Mouse (Mus musculus) liver, embryonic 14.5 days (tissue): ENCODE measurements at regions not wholly inside any gene's neighbourhood (a gene's known extent, or its start where the extent isn't known, plus 50 kb on each side); places are given as distances from the start of the nearest gene placed in this dataset.

Source experiments
- ATAC-seq: fragments of 200-750 bp; cut with Nextera tagmentation; 2 replicates; pipeline ENCODE4 v1.8.0; 2017; ENCODE audit warnings: moderate number of reproducible peaks, mild to moderate bottlenecking, moderate library complexity; ENCODE audit not compliant: insufficient read depth
- DNase-seq, 3 experiments: peaks; one replicate each; pipeline ENCODE4 v3.0.0-alpha.2; 2012 to 2013; ENCODE audit warnings: low read depth in 3 of 3, low spot score in 3 of 3
- H3K27ac ChIP-seq: fragments of 300-500 bp; sonication (generic); 2 replicates; pipeline ENCODE4 v1.5.1; 2014; ENCODE audit warnings: moderate library complexity, mild to moderate bottlenecking, control low read depth, inconsistent platforms
- H3K27me3 ChIP-seq: fragments of 300-500 bp; sonication (generic); 2 replicates; pipeline ENCODE4 v1.6.1; 2014; ENCODE audit warnings: mild to moderate bottlenecking, low read length, moderate library complexity; ENCODE audit not compliant: control insufficient read depth, insufficient read depth
- H3K36me3 ChIP-seq: fragments of 300-500 bp; sonication (generic); replicated peaks from 2 replicates; pipeline ENCODE4 v1.6.1; 2014; ENCODE audit warnings: low read depth; ENCODE audit not compliant: control insufficient read depth, insufficient read depth
- H3K4me1 ChIP-seq, 2 experiments: fragments of 200-500 bp in 1 of 2; fragments of 300-500 bp in 1 of 2; sonication (generic) in 1 of 2; replicated peaks; 2 replicates each; pipeline ENCODE4 v1.6.1; 2012 to 2014; ENCODE audit warnings: antibody characterized with exemption in 1 of 2, inconsistent platforms in 1 of 2, low read length in 1 of 2; ENCODE audit not compliant: control insufficient read depth in 2 of 2, insufficient read depth in 2 of 2
- H3K4me2 ChIP-seq: fragments of 300-500 bp; sonication (generic); 2 replicates; pipeline ENCODE4 v1.6.1; 2014; ENCODE audit warnings: low read depth, mild to moderate bottlenecking, control low read depth, moderate library complexity
- H3K4me3 ChIP-seq, 2 experiments: fragments of 200-500 bp in 1 of 2; fragments of 300-500 bp in 1 of 2; sonication (generic) in 1 of 2; 2 replicates each; pipeline ENCODE4 v1.5.1; 2012 to 2014; ENCODE audit warnings: low read depth in 2 of 2, low read length in 2 of 2, mild to moderate bottlenecking in 2 of 2, control low read depth in 1 of 2, inconsistent platforms in 1 of 2, moderate library complexity in 1 of 2; ENCODE audit not compliant: insufficient read depth in 1 of 2
- H3K9ac ChIP-seq: fragments of 300-500 bp; sonication (generic); replicated peaks from 2 replicates; pipeline ENCODE4 v1.6.1; 2014; ENCODE audit warnings: mild to moderate bottlenecking, control low read depth, moderate library complexity
- H3K9me3 ChIP-seq: fragments of 300-500 bp; sonication (generic); 2 replicates; pipeline ENCODE4 v1.6.1; 2016; ENCODE audit warnings: low read length, mixed read lengths; ENCODE audit not compliant: control insufficient read depth
- CTCF ChIP-seq: IDR thresholded peaks from 2 replicates; pipeline ENCODE4 v1.5.1; 2016; ENCODE audit warnings: antibody characterized with exemption, low read depth, control low read depth
- EP300 ChIP-seq: IDR thresholded peaks from 2 replicates; pipeline ENCODE4 v1.6.1; 2016; ENCODE audit warnings: antibody characterized with exemption, low read depth
- WGBS: fragments of 180-500 bp; shearing (Covaris S2); extraction: QIAGEN DNeasy Blood & Tissue Kit; methylation state at CpG from one replicate; pipeline ENCODE4 v1.1.7; 2014; ENCODE audit not compliant: insufficient replicate concordance; 5-methylcytosine and 5-hydroxymethylcytosine counted together

GRCm38 (mm10) chr11:63404719-63405118 lies 275.9 kb downstream of the Pmp22 start:
- Histone ChIP-seq H3K27me3 (no peaks in the 10 kb centered on the region), H3K9me3 (no peaks in the 10 kb centered on the region), H3K27ac (no peak overlapping the region), H3K4me1 (no peaks in the 10 kb centered on the region), H3K36me3 (no peaks in the 10 kb centered on the region), H3K4me3 (no peak overlapping the region), H3K9ac (no peak overlapping the region), H3K4me2 (no peak overlapping the region)
- TF ChIP-seq EP300 (no peak), CTCF (peak; percentile 76)
- WGBS: 17% methylated on average over 11 of the region's 11 CpGs
- ATAC-seq: no peak
- peak in 1 of 3 experiments; percentile 9 for DNase-seq

GRCm38 (mm10) chr11:63409431-63409830 lies 280.6 kb downstream of the Pmp22 start:
- Histone ChIP-seq H3K9ac (no peak overlapping the region), H3K4me1 (peaks cover 0 to 3% of the 10 kb centered on the region in 2 experiments; a peak in 1 of 4 replicates), H3K4me2 (no peak overlapping the region), H3K27me3 (peaks cover 8% of the 10 kb centered on the region; the same call in 1 of the 2 replicates), H3K36me3 (no peaks in the 10 kb centered on the region), H3K27ac (no peak overlapping the region), H3K9me3 (no peaks in the 10 kb centered on the region), H3K4me3 (no peak overlapping the region)
- no peak for ATAC-seq
- TF ChIP-seq CTCF (no peak), EP300 (no peak)
- WGBS: 35% methylated on average over 1 of the region's 1 CpGs
- DNase-seq: no peak

GRCm38 (mm10) chr11:63410921-63411320 lies 282.1 kb downstream of the Pmp22 start:
- Histone ChIP-seq H3K4me1 (peaks cover 0 to 3% of the 10 kb centered on the region in 2 experiments; a peak in 1 of 4 replicates), H3K27me3 (peaks cover 8% of the 10 kb centered on the region; the same call in 1 of the 2 replicates), H3K36me3 (no peaks in the 10 kb centered on the region), H3K9me3 (no peaks in the 10 kb centered on the region), H3K27ac (no peak overlapping the region), H3K4me3 (no peak overlapping the region), H3K9ac (no peak overlapping the region), H3K4me2 (no peak overlapping the region)
- DNase-seq (no peak), ATAC-seq (no peak)
- WGBS: 80% methylated on average over 4 of the region's 4 CpGs
- TF ChIP-seq CTCF: no peak
- no peak for TF ChIP-seq EP300

- Histone ChIP-seq H3K36me3 (no peaks in the 10 kb centered on the region), H3K4me1 (peaks cover 0 to 3% of the 10 kb centered on the region in 2 experiments; a peak in 1 of 4 replicates), H3K9me3 (no peaks in the 10 kb centered on the region), H3K27ac (no peak overlapping the region), H3K4me2 (peak overlapping the region; percentile 33; the same call in 1 of the 2 replicates), H3K4me3 (no peak overlapping the region; a peak in 1 of 4 replicates), H3K9ac (no peak overlapping the region), H3K27me3 (peaks cover 8% of the 10 kb centered on the region; the same call in 1 of the 2 replicates)
- 7% methylated on average over 18 of the region's 18 CpGs for WGBS
- ATAC-seq (no peak), DNase-seq (no peak)
- no peak for TF ChIP-seq CTCF
- TF ChIP-seq EP300: no peak
Measured at GRCm38 (mm10) chr11:63412364-63412991, 283.7 kb downstream of the Pmp22 start.

GRCm38 (mm10) chr11:63413106-63413505 lies 284.3 kb downstream of the Pmp22 start:
- Histone ChIP-seq H3K9me3 (no peaks in the 10 kb centered on the region), H3K9ac (no peak overlapping the region), H3K4me3 (no peak overlapping the region), H3K4me2 (peak overlapping the region; percentile 33; the same call in 1 of the 2 replicates), H3K36me3 (no peaks in the 10 kb centered on the region), H3K4me1 (peaks cover 0 to 3% of the 10 kb centered on the region in 2 experiments; a peak in 1 of 4 replicates), H3K27me3 (peaks cover 8% of the 10 kb centered on the region; the same call in 1 of the 2 replicates), H3K27ac (no peak overlapping the region)
- DNase-seq: no peak
- TF ChIP-seq CTCF (no peak), EP300 (no peak)
- 13% methylated on average over 13 of the region's 13 CpGs for WGBS
- ATAC-seq: no peak
